Mouse (Mus musculus) monocyte, adult 2 months (primary cell): ENCODE results near the gene Ttbk1.

Experiments
- DNase-seq, 2 experiments: peaks; one replicate each; pipeline ENCODE4 v3.0.0; 2022; ENCODE audit warnings: low spot score in 2 of 2, low read depth in 1 of 2

Gene Ttbk1

DNA sequence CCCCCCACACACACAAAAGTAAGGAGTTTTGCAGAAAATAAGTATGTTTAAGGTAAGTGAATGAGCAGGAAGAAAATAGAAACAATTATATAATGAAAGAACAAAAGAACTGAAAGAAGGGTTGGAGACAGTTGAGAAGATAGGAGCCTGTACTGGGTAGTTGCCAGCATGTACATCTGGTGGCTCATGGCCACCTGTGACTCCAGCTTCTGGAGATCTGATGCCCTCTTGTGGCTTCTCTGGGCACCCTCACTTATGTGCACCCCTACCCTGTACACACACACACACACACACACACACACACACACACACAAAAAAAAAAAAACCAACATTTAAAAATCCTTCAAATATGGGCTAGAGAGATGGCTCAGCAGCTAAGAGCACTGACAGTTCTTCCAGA lies 67.8 kb downstream of the Ttbk1 start:
- DNase-seq = no peak

- DNase-seq = no peak
Observed at GRCm38 (mm10) chr17:46418628-46419027, 68.8 kb downstream of the Ttbk1 start.

- no peak for DNase-seq
Observed at GRCm38 (mm10) chr17:46408478-46408877, 79.0 kb downstream of the Ttbk1 start.

DNA sequence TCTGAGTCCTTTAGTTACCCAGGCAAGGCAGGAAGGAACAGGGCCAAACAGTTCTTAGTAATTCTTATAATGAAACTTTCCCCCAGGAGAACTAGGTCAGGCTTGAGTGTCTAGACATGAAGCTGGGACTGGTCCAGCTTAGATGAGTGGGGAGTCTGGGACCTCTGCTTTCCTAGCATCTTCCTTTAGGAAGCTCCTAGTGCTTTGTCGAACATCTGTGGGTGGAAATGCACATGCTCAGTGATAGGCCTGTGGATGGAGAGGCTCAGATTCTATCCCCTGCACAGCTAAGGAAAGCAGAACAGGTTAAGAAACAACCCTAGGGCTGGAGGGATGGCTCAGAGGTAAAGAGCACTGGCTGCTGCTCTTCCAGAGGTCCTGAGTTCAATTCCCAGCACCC lies 92.8 kb downstream of the Ttbk1 start:
- DNase-seq = no peak

- no peak for DNase-seq
Observed at GRCm38 (mm10) chr17:46393012-46393411, 94.5 kb downstream of the Ttbk1 start.
